Mouse (Mus musculus) heart, adult 9 months (tissue): ENCODE data around the gene Azin2.

Experiments
- DNase-seq, 2 experiments: peaks; one replicate each; pipeline ENCODE4 v3.0.0; 2022; ENCODE audit warnings: low spot score in 2 of 2

Gene Azin2

GRCm38 (mm10) chr4:128942346-128942745 lies 19.9 kb downstream of the Azin2 start:
- DNase-seq = no peak

DNA sequence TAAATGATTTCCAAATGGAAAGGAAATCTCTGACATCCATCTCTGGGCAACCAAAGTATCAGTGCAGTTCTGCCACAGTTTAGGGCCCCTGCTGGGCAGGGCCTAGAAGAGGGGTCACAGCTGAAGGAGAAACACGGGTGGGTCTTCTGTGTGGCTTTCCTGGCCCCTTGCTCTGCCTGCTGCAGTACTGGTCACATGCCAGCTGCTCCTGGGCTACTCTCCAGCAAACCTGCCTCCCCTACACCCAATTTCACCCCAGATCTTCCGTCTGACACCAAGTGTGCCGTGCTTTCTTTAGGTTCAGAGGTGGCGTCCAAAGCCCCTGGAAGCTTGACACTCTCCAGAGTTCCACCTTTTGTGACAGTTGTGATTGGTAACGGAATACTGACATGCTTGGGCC lies 26.6 kb downstream of the Azin2 start:
- no peak for DNase-seq

GRCm38 (mm10) chr4:128932783-128933182 lies 29.5 kb downstream of the Azin2 start:
- DNase-seq = no peak

DNA sequence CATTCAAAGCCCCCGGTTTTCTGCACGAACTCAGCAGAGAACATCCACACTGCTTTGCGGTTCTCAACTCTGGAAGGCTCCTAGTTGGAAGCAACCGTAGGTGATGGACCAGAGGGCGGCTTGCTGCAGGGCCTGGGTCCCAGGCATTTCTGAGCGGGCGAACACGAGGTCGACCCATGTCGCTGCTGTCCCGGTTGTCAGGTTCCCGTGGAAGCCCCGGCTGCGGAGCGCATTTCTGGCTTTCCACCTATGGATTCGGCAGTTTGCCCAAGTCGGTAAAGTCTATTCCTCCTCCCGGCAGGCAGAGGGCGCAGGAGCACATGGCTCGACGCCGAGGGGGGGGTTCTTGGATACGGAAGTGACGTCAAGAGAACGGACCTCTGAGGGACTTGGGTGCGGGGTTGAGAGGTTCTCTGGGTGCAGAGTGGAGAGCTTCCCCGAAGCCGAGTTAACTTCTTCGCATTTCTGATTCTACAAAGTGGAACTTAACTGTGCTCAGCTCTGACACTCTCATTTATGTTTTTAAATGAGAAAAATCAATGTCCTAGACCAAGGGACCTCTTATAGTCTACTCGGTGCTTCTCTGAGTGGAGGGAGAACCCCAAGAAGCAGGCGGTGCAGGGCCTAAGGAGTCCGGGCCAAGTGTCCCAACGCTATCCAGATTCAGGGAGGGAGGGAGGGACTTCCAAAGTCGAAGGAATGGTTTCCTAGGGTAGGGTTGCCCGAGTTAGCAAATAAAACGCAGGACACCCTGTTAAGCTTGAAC lies 37.2 kb downstream of the Azin2 start:
- DNase-seq = peak; percentile 54 to 65

GRCm38 (mm10) chr4:128923603-128924002 lies 38.6 kb downstream of the Azin2 start:
- DNase-seq = no peak

- DNase-seq = no peak
These were observed 43.1 kb downstream of the Azin2 start for GRCm38 (mm10) chr4:128919106-128919505.

DNA sequence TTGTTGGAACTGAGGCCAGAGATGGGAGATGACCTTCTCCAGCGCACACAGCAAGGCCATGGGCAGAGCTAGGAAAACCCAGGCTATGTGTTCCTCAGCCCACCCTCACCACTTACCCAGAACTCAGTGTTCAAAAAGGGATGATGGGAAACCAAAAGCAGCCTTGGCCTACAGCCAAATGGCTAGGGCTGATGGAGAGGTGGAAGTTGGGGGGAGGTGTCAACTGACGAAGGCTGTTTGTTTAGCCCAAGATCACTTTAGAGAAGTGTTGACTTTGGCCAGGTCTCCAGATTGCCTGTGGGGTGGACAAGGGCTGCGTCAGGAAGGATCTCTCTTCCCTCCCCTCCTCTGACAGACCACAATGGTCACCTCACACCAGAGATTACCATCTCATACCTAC lies 44.1 kb downstream of the Azin2 start:
- peak; percentile 17 to 36 for DNase-seq

DNA sequence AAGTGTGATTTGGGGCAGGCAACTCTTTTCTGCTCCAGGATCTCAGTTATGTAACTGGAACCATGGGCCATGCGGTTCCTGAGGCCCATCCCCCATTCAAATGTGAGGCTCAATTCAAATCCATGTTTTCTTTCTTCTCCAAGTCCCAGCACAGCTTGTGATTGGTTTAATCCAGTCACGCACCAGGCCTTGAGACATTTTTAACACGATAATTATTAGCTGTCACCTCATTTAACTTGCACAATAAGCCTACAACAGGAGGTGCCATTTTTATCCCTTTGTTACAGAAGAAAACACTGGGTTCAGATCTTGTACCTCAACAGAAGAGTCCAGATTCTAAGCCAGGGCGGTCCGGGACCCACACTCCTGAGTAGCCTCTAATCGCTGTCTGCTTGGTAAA lies 44.5 kb downstream of the Azin2 start:
- no peak for DNase-seq

GRCm38 (mm10) chr4:128917119-128917518 lies 45.1 kb downstream of the Azin2 start:
- DNase-seq = no peak

DNA sequence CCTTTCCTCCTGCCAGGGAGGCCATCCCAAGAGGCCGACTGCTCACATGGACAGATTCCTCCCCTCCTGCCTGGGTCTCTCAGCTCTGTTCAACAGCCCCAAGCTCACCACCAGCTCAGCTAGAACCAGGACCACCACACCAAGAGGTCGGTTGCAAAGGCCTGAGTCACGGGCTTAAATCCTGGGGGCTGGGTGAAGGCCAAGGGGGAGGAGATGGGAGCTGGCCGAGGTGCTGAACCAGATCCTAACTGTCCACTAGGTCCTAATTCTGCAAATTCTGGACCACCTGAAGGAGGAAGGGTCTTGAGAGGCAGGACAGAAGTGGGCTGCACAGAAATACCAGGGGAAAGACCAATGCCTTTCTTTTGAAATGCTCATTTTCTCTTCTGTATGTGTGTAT lies 48.4 kb downstream of the Azin2 start:
- DNase-seq = no peak

DNA sequence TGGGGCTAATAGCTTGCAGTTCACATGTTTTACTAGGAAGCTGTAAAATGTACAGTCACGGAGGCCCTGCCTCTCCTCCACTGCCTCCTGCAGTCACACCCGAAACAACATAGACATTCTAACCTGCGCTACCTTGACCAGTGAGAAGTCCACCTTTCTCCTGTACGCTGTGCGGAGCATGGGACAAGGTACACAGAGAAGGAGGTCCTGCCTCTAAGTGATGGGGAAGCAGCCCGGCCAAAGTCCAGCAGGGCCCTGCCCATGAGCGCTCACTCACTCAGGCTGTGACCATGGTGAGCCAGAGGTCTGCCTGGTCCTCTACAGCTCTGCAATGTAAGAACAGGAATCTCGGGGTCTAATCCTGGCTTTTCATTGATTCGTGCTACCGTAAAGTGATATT lies 50.2 kb downstream of the Azin2 start:
- DNase-seq = no peak

GRCm38 (mm10) chr4:128910276-128911063 lies 51.8 kb downstream of the Azin2 start:
- DNase-seq = no peak

- DNase-seq = no peak
These were observed 52.8 kb downstream of the Azin2 start for GRCm38 (mm10) chr4:128909378-128909831.

- DNase-seq = peak in 1 of 2 experiments; percentile 37
These were observed 53.5 kb downstream of the Azin2 start for GRCm38 (mm10) chr4:128908586-128909377.

DNA sequence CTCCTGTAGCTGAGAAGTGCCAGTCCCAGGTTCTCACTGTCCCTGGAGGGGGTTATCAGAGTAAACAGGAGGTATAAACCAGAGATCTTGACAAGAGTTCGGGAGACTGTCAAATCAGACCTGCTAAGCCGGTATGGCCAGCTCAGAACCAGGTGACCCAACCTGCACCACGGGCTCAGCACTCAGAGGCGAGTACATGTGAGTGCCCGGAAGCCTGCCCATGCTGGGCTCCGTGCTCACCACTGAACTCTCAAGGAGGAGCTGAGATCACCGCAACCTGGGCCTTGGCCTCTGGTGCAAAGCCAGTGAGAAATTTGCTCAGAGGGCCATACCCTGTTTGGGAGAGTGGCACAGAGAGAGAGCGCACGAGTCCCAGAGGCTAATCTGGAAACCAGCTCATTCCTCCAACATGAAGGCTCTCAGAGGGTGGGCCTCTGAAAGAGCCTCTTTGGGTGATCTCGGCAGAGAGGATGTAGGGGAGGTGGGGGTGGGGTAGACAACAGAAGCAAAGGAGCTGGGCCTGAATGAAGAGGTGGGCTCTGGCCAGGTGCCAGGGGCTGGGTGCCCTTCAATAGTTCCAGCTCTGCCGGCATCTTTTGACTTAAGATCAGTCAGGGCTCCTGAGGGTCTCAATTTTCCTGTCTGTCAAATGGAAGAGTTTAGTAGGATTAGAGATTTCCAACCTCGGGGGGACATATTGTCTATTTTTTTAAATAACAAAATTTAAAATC lies 54.8 kb downstream of the Azin2 start:
- DNase-seq = no peak

GRCm38 (mm10) chr4:128906757-128907156 lies 55.5 kb downstream of the Azin2 start:
- no peak for DNase-seq

DNA sequence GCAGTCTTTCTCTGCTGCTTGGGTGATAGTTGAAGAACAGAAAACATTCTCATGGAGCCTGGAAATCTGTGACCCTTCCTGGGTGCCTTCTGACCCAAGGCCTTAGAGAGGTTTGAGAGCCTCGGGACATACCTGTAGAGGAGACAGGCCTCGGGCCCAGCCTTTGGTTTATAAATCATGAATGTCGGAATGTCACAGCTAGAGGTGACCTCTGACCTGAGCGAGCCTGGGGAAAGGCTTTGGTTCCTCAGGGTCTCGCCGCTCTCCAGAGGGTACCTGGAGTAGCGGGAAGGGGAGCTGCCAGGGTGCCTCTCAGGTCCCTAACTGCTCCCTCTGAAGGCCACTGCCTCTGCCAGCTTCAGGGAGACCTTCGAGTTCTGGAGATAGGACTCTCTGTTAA lies 57.0 kb downstream of the Azin2 start:
- DNase-seq = no peak

DNA sequence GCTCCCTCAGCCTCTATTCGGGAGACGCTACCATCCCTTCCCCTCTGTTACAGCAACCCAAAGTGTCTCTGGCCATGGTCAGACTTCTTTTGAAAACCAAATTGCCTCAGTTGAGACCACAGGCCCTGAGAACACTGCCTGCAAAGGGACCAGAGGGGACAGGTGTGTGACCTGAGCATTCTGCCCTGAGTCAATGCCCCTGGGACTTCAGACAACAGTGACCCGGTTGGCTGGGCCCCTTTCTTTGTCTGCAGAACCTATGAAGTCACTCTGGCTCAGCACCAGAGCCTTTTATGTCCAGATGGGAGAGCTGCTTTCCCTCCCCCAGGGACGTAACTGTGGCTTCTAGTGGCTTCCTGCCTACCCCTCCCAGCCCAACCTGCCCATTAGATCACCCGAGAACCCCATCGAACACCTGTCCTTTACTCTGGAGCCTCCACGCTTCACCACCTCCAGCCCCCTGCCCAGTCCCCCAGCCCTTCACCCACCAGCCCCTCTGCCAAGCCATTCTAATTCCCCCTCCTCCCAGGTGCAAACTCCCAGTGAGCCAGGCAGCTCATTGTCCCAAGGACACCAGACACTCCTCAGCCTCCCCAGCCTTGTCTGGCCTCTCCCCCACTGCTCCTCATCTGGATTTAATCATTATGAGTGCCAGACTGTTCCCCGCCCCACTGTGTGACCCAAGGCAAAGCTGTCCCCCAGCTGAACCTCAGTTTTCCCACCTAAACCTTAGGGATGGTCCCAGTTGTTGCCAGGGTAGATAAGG lies 58.0 kb downstream of the Azin2 start:
- peak in 1 of 2 experiments; percentile 18 for DNase-seq

DNA sequence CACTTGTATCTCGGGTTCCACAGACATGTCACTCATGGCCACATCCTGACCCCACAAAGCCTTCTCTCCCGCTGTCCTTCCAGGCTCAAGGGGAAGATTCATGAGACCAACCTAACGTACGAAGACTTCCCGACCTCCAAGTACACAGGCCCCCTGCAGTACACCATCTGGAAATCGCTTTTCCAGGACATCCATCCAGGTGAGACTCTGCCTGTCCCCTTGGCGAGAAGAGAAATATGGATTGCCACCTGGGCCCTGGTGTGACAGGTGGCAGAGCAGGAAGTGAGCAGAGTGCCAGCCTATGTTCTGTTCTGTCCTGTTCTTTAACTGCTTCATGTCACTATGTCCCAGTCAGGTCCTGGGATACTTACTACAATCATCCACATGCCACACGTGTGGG lies 59.9 kb downstream of the Azin2 start:
- DNase-seq = no peak

- DNase-seq = no peak
These were observed 61.8 kb downstream of the Azin2 start for GRCm38 (mm10) chr4:128900484-128900883.

- DNase-seq = peak; percentile 51 to 60
These were observed 62.9 kb downstream of the Azin2 start for GRCm38 (mm10) chr4:128899332-128899731.
